Mouse (Mus musculus) gastrocnemius, postnatal 10 days (tissue): Measurements from ENCODE around the gene Syk. TPM values are rescaled to one million over a fixed set of nuclear protein-coding genes. Genes with fewer than 3 reads are reported as not detected.

Experiments
- DNase-seq: peaks from one replicate; pipeline ENCODE4 v3.0.0; 2021; ENCODE audit warnings: mixed read lengths
- total RNA-seq, 2 experiments: library from RNA; stranded (reverse); gene quantifications; 2 replicates each; pipeline ENCODE4 v1.2.3; 2021

The Syk gene
- total RNA-seq, 2 experiments from 2014 or later: 3.2 to 5.8 TPM

GRCm38 (mm10) chr13:52651383-52652252 lies 68.6 kb downstream of the Syk start:
- DNase-seq: peak; percentile 33

DNA sequence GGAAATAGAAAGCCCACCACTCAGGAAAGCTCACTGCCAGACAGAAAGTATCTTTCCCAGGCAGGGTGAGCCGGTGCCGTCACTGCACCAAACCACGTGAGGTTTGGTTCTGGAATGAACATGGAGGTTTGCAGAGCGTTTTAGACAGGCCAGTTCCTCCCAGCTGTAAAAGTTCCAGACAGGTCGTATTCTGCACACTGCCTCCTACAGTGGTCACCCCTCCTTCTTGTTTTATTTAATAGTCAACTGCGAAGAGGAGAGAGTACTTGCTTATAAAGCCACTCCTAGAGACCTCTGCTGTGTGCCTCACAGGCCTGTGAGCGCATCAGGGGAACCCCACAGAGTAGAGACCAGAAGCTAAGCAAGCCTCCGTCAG lies 69.3 kb downstream of the Syk start:
- DNase-seq: no peak

GRCm38 (mm10) chr13:52654081-52654829 lies 71.3 kb downstream of the Syk start:
- peak; percentile 47 for DNase-seq

GRCm38 (mm10) chr13:52654830-52655308 lies 71.9 kb downstream of the Syk start:
- DNase-seq: no peak

DNA sequence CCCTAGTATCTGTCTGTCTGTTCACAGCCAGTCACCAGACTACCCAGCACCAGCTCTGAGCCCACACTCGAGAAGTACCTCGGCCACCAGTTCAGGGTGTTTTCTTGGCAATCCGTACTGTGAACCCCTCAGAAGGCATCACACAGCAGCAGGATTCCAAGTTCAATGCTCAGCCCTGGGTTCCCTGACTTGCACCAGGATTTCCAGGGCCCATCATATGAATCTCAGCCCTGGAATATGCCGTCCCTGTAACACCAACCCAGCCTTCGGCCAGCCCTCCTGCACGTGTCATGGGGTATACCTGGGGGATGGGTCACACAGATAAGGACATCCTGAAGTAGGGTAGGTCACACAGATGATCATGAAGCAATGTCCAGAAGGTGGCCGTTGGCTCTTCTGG lies 75.0 kb downstream of the Syk start:
- no peak for DNase-seq

GRCm38 (mm10) chr13:52658477-52658876 lies 75.5 kb downstream of the Syk start:
- peak; percentile 54 for DNase-seq

- DNase-seq: no peak
Measured at GRCm38 (mm10) chr13:52659171-52659665, 76.2 kb downstream of the Syk start.

- no peak for DNase-seq
Measured at GRCm38 (mm10) chr13:52669889-52670288, 86.9 kb downstream of the Syk start.

DNA sequence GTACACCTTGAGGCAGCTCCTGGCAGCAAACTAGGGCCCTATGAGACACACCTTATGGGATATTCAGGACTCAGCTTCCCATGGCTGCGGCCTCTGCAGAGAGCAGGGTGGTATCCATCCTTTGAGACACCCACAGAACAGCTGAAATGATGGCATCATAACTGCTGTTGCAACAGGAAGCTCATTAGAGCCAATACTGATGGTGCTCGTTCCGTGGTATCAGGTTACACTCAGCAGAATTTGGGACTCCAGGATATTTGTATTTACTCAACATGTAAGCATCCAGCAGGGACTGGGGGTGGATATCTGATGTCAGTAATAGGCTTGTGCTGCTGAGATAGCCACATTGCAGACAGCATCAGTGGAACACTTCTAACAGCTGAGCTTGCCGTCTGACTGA lies 90.3 kb downstream of the Syk start:
- DNase-seq: no peak

DNA sequence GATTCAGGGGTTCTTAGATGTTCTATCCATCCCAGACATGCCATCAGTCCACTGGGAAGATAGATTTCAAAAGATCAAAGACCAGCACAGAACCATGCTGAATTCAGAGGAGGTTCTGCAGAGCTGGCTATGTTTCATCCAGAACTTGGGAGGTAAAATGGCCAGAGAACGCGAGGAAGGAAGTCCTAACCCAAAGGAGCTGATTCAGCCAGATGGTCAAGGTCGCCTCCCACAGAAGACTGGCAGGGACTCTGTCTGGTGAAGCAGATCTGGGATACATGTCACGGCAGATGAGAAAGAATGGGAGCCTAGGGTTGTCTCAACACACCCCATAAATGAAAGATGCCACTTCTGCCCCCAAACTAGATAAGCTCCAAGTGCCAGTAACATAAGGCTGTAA lies 90.9 kb downstream of the Syk start:
- no peak for DNase-seq

DNA sequence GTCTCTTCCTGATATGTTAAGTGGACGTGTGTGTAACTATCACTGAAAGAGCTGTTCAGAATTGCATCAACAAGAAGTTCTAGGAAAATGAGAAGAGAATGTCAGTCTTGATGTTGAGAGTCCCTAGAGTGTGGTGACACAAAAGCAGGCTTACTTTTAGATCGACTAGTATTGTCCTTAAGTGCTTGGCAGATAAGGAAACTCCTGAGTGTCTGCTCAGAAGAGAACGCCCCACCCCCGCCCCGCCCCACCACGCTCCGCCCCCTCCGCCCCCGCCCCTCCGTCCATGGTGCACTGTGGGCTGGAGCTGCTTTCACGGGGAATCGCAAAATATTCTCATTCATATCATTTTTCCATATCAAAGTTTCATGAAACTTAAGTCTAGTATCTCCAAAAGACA lies 91.9 kb downstream of the Syk start:
- DNase-seq: no peak

- no peak for DNase-seq
Measured at GRCm38 (mm10) chr13:52675526-52676294, 92.7 kb downstream of the Syk start.

GRCm38 (mm10) chr13:52676671-52677445 lies 93.9 kb downstream of the Syk start:
- DNase-seq: no peak

- DNase-seq: no peak
Measured at GRCm38 (mm10) chr13:52679906-52680305, 96.9 kb downstream of the Syk start.

DNA sequence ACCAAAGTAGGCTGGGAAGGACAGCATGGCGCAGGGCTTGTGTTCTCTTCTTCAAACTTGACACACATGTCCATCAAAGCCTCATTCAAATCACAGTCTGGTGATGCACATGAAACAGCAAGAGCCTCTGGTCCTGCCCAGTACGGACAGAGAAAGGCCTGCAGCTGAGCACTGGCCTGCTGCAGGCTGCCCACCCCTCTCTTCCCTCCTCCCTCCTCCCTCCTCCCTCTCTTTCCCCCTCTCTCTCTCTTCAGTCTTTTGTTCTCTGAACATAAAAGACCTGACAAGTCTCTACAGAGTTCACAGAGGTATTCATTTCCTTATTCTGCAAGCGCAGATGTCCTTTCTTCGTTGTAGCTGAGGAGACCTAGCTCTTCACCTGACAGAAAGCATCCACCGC lies 99.1 kb downstream of the Syk start:
- DNase-seq: no peak

GRCm38 (mm10) chr13:52690425-52690824 lies 107.5 kb downstream of the Syk start:
- no peak for DNase-seq

- no peak for DNase-seq
Measured at GRCm38 (mm10) chr13:52692311-52692710, 109.3 kb downstream of the Syk start.

DNA sequence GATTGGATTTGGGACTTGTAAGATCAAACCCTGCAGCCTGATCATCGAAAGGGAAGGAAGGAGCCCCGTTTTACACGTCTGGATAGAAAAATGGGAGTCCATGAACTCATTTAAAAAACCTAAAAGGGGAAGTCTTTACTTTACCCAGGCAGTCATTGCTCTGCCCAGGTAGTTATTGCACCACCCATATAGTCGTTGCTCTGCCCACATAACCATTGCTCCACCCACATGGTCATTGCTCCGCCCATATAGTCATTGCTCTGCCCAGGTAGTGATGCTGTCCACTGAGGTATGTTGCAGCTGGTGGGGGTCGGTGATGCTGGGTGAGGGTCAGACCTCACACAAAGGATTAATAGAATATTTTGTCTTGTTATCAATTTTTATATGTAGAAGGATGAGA lies 111.9 kb downstream of the Syk start:
- DNase-seq: no peak
